Mouse (Mus musculus): Measurements from ENCODE around the gene Tas2r104. TPM values are rescaled to one million over a fixed set of nuclear protein-coding genes. Genes with fewer than 3 reads are reported as not detected.

The Tas2r104 gene
- total RNA-seq (2021) = not detected
- long read RNA-seq, experiment 1 = 0 reads
- long read RNA-seq, experiment 2 = 0 reads

DNA sequence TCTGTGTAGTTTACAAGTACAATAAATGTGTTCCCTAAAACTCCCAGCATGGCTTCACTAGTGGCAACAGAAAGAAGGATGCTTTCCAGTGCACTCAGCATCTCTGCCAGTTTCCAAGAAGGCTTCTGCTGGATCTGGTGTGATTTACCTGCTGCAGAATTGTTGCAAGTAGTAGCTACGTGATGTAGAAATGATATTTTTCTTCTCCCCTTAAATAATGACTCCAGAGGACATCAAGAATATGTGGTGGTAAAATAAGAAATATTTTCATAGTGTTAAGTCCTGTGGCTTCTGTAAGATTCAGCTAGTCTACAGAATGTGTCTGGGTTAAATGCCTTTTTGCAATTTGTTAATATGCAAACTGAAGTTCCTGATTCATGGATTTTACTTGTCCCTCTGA lies at the start of gene Tas2r104:
Tas2r104 (minus strand) TSS at position 101 of the 400 bp plus-strand sequence.
- DNase-seq (ENCODE audit: low spot score in 2 of 2) = no peak

DNA sequence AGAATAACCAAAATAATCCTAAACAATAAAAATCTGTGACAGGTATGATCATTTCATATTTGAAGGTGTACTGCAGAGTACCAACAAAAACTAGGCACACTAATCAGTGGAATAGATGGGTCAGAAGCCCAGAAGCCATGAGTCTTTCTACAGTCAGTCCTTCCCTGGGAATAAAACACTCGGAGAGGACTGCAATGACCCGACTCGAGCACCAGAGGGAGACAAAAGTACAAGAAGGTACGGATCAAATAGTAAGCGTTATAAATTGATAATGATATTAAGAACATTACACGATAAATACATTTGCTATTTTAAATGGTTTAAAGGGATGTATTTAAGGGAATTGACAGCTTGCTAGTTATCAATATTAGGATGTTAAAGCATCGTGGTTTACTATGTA lies 27.3 kb upstream of the Tas2r104 start:
- DNase-seq (ENCODE audit: low spot score in 2 of 2) = no peak

DNA sequence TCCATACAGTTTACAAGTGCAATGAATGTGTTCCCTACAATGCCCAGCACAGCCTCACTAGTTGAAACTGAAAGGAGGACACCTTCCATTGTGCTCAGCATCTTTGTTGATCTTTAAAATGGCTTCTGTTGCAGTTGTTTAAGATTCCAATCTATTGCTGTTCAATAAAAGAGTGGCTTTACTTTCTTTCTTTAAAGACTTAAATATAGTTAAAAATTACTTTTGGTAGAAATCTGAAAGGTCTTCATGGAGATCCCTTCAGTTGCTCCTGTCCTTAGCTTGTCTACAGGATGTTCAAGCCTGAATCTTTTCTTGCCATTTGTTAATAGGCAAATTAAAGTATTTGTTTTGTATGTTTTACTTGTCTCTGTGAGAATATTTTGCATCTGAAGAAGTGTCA lies 4.4 kb upstream of the Tas2r104 start, which contains the start of gene Tas2r114:
Tas2r114 (minus strand) TSS at position 101 of the 400 bp plus-strand sequence.
- no peak for DNase-seq (ENCODE audit: low spot score in 2 of 2)

DNA sequence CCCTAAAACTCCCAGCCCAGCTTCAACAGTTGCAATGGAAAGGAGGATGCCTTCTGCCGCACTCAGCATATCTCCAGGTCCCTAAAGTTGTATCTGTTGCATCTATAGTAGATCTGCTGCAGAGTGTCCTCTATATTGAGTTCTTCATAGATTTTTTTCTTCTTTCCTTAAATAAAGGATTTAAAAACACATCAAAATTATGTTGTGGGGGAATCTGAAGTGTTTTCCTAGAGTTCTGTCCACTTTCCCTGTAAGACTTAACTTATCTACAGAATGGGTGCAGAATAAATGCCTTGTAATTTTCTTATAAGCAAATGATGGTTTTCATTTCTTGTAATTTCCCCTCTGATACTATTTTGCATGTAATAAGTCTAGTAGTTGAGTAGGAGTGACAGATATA lies 1.9 kb upstream of the Tas2r104 start, which contains the start of gene Tas2r105:
Tas2r105 (minus strand) TSS at position 101 of the 400 bp plus-strand sequence.
- no peak for DNase-seq (ENCODE audit: low spot score in 2 of 2)

DNA sequence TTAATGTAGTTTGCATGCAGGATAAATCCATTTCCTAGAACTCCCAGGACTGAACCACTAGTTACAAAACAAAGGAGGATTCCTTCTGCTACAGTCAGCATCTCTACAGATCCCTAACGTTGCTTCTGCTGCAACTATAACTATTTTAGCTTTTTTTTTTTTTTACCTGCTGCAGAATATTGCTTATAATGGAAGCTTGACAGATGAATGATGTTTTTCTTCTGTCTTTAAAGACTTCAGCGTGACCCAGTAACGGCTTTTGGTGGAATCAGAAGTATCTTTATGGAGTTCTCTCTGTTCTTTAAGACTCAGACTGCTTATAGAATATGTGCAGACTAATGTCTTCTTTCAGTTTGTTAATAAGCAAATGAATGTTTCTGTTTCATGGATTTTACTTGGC lies 6.8 kb downstream of the Tas2r104 start, which contains the start of gene Tas2r106:
Tas2r106 (minus strand) TSS at position 101 of the 400 bp plus-strand sequence.
- DNase-seq (ENCODE audit: low spot score in 2 of 2) = no peak

DNA sequence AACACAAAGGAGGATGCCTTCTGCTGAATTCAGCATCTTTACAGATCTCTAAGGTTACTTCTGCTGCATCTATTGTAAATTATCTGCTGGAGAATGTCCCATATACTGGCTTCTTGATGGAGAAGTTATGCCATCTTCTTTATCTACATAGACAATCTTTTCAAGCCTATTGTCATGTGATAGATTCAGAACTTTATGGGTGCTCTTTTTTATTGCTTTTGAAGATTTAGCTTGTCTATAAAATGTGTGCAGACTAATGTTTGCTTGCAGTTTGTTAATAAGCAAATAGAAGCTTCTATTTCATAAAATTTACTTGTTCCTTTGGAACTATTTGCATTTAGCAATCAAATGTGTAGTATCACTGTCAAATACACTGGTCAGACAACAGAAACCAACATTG lies 25.5 kb downstream of the Tas2r104 start, which contains the start of gene Tas2r107:
Tas2r107 (minus strand) TSS at position 101 of the 400 bp plus-strand sequence.
- no peak for DNase-seq (ENCODE audit: low spot score in 2 of 2)

Other genes with a start within 250 kb of the Tas2r104 start
- gene 5430401F13Rik, start 199.3 kb downstream of the Tas2r104 start, total RNA-seq (2021) = not detected
- not detected for gene Gm6619, start 199.3 kb downstream of the Tas2r104 start, total RNA-seq (2021)
- gene Tas2r130, start 54.8 kb downstream of the Tas2r104 start, total RNA-seq (2021) = not detected
- gene Tas2r107, start 25.6 kb downstream of the Tas2r104 start, total RNA-seq (2021) = not detected
- not detected for gene Tas2r106, start 6.9 kb downstream of the Tas2r104 start, total RNA-seq (2021)
- not detected for gene Tas2r105, start 1.8 kb upstream of the Tas2r104 start, total RNA-seq (2021)
- not detected for gene Tas2r114, start 4.3 kb upstream of the Tas2r104 start, total RNA-seq (2021)